Mouse (Mus musculus) C2C12 (cell line): ENCODE results near the gene Serpina3j.

ENCODE experiments used
- CEBPB ChIP-seq: IDR thresholded peaks from one replicate; pipeline ENCODE4 v1.6.1; 2011; ENCODE audit warnings: low read depth, mild to moderate bottlenecking, control low read depth, moderate library complexity
- CTCF ChIP-seq: IDR thresholded peaks from one replicate; pipeline ENCODE4 v1.5.1; 2011; ENCODE audit not compliant: control insufficient read depth, insufficient read depth, insufficient read length
- FOSL1 ChIP-seq: IDR thresholded peaks from one replicate; pipeline ENCODE4 v1.8.0; 2011; ENCODE audit warnings: mild to moderate bottlenecking, low read length; ENCODE audit not compliant: poor library complexity, insufficient read depth, severe bottlenecking
- MYOD1 ChIP-seq: IDR thresholded peaks from one replicate; pipeline ENCODE4 v1.6.1; 2011; ENCODE audit warnings: low read depth; ENCODE audit not compliant: control insufficient read depth, insufficient read length
- MYOG ChIP-seq: IDR thresholded peaks from one replicate; pipeline ENCODE4 v1.6.1; 2011; ENCODE audit not compliant: control insufficient read depth, insufficient read length; ENCODE audit errors: extremely low read depth

GRCm38 (mm10) chr12:104345181-104345580, 30.8 kb downstream of the Serpina3j start:
- TF ChIP-seq CEBPB, result no peak
- no peak for TF ChIP-seq CTCF
- TF ChIP-seq MYOG, result no peak
- TF ChIP-seq FOSL1, result no peak
- no peak for TF ChIP-seq MYOD1
